Mouse (Mus musculus) embryonic facial prominence, embryonic 13.5 days (tissue): ENCODE data around the gene Spsb3. TPM values are rescaled to one million over a fixed set of nuclear protein-coding genes. Genes with fewer than 3 reads are reported as not detected.

Experiments used
- ATAC-seq: fragments of 200-750 bp; cut with Nextera tagmentation; 2 replicates; pipeline ENCODE4 v1.8.0; 2017; ENCODE audit warnings: low read depth; ENCODE audit not compliant: insufficient number of reproducible peaks, insufficient read depth, low FRiP score, low TSS enrichment
- H3K27ac ChIP-seq: fragments of 300-500 bp; sonication (generic); 2 replicates; pipeline ENCODE4 v1.5.1; 2015; ENCODE audit warnings: moderate library complexity, mild to moderate bottlenecking, inconsistent platforms
- H3K27me3 ChIP-seq: fragments of 300-500 bp; sonication (generic); 2 replicates; pipeline ENCODE4 v1.6.1; 2015; ENCODE audit warnings: mild to moderate bottlenecking, inconsistent platforms
- H3K36me3 ChIP-seq: fragments of 300-500 bp; sonication (generic); 2 replicates; pipeline ENCODE4 v1.6.1; 2015; ENCODE audit warnings: mild to moderate bottlenecking, inconsistent platforms
- H3K4me1 ChIP-seq: fragments of 300-500 bp; sonication (generic); 2 replicates; pipeline ENCODE4 v1.6.1; 2015; ENCODE audit warnings: inconsistent platforms
- H3K4me2 ChIP-seq: fragments of 300-500 bp; sonication (generic); 2 replicates; pipeline ENCODE4 v1.6.1; 2015; ENCODE audit warnings: moderate library complexity, mild to moderate bottlenecking, inconsistent platforms
- H3K4me3 ChIP-seq: fragments of 300-500 bp; sonication (generic); 2 replicates; pipeline ENCODE4 v1.5.1; 2015; ENCODE audit warnings: mild to moderate bottlenecking, inconsistent platforms
- H3K9ac ChIP-seq: fragments of 300-500 bp; sonication (generic); 2 replicates; pipeline ENCODE4 v1.6.1; 2015; ENCODE audit warnings: mild to moderate bottlenecking, inconsistent platforms
- H3K9me3 ChIP-seq: fragments of 300-500 bp; sonication (generic); 2 replicates; pipeline ENCODE4 v1.6.1; 2016; ENCODE audit warnings: inconsistent platforms
- WGBS: fragments of 180-500 bp; shearing (Covaris S2); methylation state at CpG from one replicate; pipeline ENCODE4 v1.1.7; 2015; ENCODE audit warnings: mixed read lengths; 5-methylcytosine and 5-hydroxymethylcytosine counted together
- polyA plus RNA-seq: library from polyadenylated mRNA; unstranded; fragments of >200 nt; fragmentation: Nextera tagmentation; extraction: Ambion mirVana; gene quantifications from 2 replicates; pipeline ENCODE4 v1.2.1, GENCODE M21; 2015

The Spsb3 gene
- polyA plus RNA-seq, 1 experiment from 2014 or later = 43.2 TPM

DNA sequence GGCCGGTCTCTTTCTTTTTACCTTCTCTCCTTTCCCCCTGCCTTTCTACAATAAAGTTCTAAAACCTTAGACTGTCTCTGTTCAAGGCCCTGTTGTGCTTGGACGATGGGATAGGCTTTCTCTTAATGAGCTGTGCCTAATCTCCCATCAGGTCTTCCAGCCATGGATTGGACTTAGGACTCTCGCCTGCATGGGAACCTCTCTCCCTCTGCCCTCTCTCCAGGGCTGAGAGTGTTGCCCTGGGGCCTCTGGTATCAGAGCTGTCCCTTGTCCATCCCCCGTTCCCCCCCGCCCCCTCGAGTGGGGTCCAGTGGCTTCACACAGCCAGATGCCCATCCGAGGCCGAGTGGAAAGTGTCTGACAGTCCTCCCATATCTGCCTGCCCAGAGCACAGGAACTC lies 11.5 kb upstream of the Spsb3 start:
- 76% methylated on average over 8 of the region's 8 CpGs for WGBS
- H3K27me3 ChIP-seq = no peaks in the 10 kb centered on the region
- H3K36me3 ChIP-seq = no peaks in the 10 kb centered on the region
- H3K9ac ChIP-seq = no peak overlapping the region
- no peak overlapping the region for H3K27ac ChIP-seq
- no peaks in the 10 kb centered on the region for H3K9me3 ChIP-seq
- no peak overlapping the region for H3K4me2 ChIP-seq
- H3K4me3 ChIP-seq = no peak overlapping the region
- ATAC-seq = no peak
- H3K4me1 ChIP-seq = no peaks in the 10 kb centered on the region

DNA sequence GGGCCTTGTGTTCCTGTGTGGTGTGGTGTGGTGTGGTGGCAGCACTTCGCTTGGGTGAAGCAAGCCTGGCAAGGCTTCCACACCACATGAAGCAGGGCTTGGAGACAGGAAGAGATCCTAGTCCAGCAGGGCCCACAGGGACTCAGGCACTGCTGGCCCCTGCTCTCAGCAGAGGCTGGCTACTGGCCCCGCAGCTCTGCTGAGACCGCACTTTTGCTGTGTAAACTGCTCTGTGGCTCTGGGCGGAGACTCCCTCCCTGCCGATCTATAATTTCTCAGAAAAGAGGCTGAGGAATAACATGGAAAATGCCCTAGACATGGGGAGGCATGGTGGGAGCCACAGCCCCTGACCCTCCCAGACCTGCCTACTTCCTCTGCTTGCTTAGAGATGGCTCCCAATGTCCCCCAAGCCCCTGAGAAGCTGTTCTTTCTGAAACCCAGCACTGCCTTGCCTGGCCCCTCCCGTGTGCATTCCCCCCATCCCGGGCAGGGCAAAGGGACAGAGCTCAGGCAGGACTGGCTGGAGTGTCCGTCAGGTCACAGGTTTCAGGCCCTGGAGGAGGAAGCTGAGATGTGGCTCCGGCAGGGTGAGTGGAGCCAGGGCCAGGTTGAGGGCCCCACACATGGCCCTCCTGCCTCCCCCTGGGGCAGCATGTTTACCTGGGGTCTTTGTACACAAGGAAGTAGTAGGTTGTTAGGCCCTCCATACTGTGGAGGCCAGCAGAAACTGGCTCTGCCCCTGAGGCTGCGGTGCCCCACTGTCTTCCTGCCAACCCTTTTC lies 8.9 kb upstream of the Spsb3 start:
- 49% methylated on average over 10 of the region's 10 CpGs for WGBS
- peaks cover under 1% of the 10 kb centered on the region for H3K36me3 ChIP-seq
- H3K9me3 ChIP-seq = no peaks in the 10 kb centered on the region
- H3K4me3 ChIP-seq = no peak overlapping the region
- ATAC-seq = peak; percentile 2; the same call in 1 of the 2 replicates
- H3K27me3 ChIP-seq = no peaks in the 10 kb centered on the region
- H3K4me2 ChIP-seq = no peak overlapping the region; the same call in 1 of the 2 replicates
- H3K4me1 ChIP-seq = no peaks in the 10 kb centered on the region
- H3K27ac ChIP-seq = no peak overlapping the region
- peak overlapping the region; percentile 53 for H3K9ac ChIP-seq

- H3K36me3 ChIP-seq = peaks cover 6% of the 10 kb centered on the region
- no peaks in the 10 kb centered on the region for H3K4me1 ChIP-seq
- 29% methylated on average over 5 of the region's 5 CpGs for WGBS
- H3K9me3 ChIP-seq = no peaks in the 10 kb centered on the region
- H3K9ac ChIP-seq = peak overlapping the region; percentile 53
- no peak overlapping the region for H3K27ac ChIP-seq
- ATAC-seq = no peak; the same call in 1 of the 2 replicates
- no peak overlapping the region for H3K4me3 ChIP-seq
- no peaks in the 10 kb centered on the region for H3K27me3 ChIP-seq
- H3K4me2 ChIP-seq = no peak overlapping the region; the same call in 1 of the 2 replicates
Observed at GRCm38 (mm10) chr17:24878117-24878397, 8.4 kb upstream of the Spsb3 start.

DNA sequence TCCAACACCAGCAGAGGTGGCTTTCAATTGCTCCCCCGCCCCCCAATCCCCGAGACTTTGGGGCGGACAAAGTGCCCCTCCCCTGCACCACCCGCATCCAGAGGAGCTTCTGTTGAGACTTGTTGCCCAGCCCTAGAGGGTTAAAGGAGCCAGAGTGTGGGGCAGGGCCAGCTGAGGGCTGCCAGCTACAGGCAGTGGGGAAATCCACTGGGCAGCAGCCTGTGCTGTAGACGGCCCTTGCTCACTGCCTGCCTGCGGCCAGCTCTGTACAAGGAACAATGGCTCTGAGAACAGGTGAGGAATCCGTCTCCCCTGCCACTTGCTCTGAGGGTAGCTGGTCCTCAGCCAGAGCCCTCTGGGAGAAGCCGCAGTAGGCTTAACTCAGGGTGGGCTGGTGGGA lies 7.9 kb upstream of the Spsb3 start:
- H3K4me2 ChIP-seq = no peak overlapping the region
- no peaks in the 10 kb centered on the region for H3K4me1 ChIP-seq
- H3K27me3 ChIP-seq = no peaks in the 10 kb centered on the region
- no peaks in the 10 kb centered on the region for H3K9me3 ChIP-seq
- no peak overlapping the region for H3K4me3 ChIP-seq
- 70% methylated on average over 8 of the region's 8 CpGs for WGBS
- ATAC-seq = no peak
- peaks cover 11% of the 10 kb centered on the region for H3K36me3 ChIP-seq
- H3K27ac ChIP-seq = no peak overlapping the region
- no peak overlapping the region for H3K9ac ChIP-seq

- Histone ChIP-seq H3K4me2 (no peak overlapping the region), H3K4me1 (peaks cover 8% of the 10 kb centered on the region), H3K9ac (peak overlapping the region; percentile 17; the same call in 1 of the 2 replicates), H3K9me3 (no peaks in the 10 kb centered on the region), H3K36me3 (peaks cover 27% of the 10 kb centered on the region), H3K27me3 (no peaks in the 10 kb centered on the region), H3K27ac (no peak overlapping the region), H3K4me3 (no peak overlapping the region)
- 40% methylated on average over 7 of the region's 7 CpGs for WGBS
- ATAC-seq = no peak
Observed at GRCm38 (mm10) chr17:24881738-24882440, 4.6 kb upstream of the Spsb3 start.

- no peak overlapping the region for H3K27ac ChIP-seq
- H3K9ac ChIP-seq = no peak overlapping the region
- H3K4me3 ChIP-seq = 0 out of 2 replicates have a peak overlapping the region, but pooled peaks have one; percentile 4
- no peaks in the 10 kb centered on the region for H3K27me3 ChIP-seq
- WGBS = 87% methylated on average over 6 of the region's 6 CpGs
- peaks cover 23% of the 10 kb centered on the region for H3K4me1 ChIP-seq
- H3K4me2 ChIP-seq = no peak overlapping the region
- H3K9me3 ChIP-seq = no peaks in the 10 kb centered on the region
- no peak for ATAC-seq
- H3K36me3 ChIP-seq = peaks cover 36% of the 10 kb centered on the region
Observed at GRCm38 (mm10) chr17:24884391-24884790, 2.1 kb upstream of the Spsb3 start.

DNA sequence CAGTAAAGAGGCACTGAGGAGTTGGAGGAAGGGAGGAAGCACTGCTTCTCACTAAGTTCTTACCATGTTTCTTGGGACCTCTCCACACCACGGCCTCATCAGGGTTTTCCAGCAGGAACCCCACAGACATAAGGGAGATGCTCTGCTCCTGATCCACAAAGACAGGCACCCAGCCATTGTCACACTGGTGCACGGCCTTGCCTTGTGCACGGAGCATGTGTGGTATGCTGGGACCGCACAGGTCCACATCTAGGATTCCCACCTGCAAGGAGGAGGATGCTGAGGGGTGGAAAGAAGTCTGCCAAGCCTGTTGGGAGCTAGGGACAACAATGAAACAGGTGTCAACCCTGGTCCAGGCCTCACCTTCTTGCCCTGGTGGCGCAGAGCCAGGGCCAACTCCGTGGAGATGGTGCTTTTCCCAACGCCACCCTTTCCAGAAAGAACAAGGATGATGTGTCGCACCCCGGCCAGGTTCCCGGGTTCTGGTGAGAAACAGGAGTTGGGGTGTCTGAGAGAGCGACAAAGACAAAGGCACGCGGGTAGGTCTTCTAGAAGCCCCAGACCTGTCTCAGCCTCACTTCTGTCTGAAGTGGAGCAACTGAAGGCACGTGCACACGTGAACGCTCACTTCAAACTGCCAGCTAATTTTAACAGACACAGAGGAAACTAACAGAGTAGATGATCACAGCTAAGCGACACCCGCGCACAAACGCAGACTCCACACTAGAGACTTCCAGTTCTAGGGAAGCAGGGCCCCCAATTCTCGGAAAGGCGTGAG lies 898 bp upstream of the Spsb3 start:
- H3K36me3 ChIP-seq = peaks cover 48% of the 10 kb centered on the region
- H3K27ac ChIP-seq = no peak overlapping the region
- H3K9me3 ChIP-seq = no peaks in the 10 kb centered on the region
- H3K27me3 ChIP-seq = no peaks in the 10 kb centered on the region
- H3K4me3 ChIP-seq = peak overlapping the region; percentile 82
- ATAC-seq = no peak
- H3K9ac ChIP-seq = peak overlapping the region; percentile 80
- peaks cover 23% of the 10 kb centered on the region for H3K4me1 ChIP-seq
- peak overlapping the region; percentile 97 for H3K4me2 ChIP-seq
- 23% methylated on average over 22 of the region's 22 CpGs for WGBS

DNA sequence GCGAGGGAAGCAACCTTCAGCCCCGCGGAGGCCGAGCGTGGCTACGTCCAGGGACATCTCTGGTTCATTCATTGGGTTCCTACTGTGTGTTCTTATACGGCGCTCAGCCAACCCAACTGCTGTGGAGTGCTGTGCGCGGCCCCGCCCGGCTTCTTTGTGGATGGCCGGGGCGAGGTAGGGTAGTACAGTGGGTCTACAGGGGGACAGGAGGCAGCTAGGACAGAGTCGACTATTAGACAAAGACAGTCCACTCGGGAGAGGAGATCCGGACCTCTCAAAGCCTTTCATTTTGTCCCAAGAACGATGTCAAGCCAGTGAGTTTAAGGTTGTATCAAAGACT lies 459 bp downstream of the Spsb3 start:
- 1% methylated on average over 18 of the region's 18 CpGs for WGBS

GRCm38 (mm10) chr17:24887291-24888080 lies 1.0 kb downstream of the Spsb3 start:
- peak overlapping the region; percentile 82 for H3K4me3 ChIP-seq
- peak overlapping the region; percentile 85 for H3K9ac ChIP-seq
- H3K27me3 ChIP-seq = no peaks in the 10 kb centered on the region
- 66% methylated on average over 18 of the region's 18 CpGs for WGBS
- no peaks in the 10 kb centered on the region for H3K9me3 ChIP-seq
- H3K27ac ChIP-seq = no peak overlapping the region
- peaks cover 67% of the 10 kb centered on the region for H3K36me3 ChIP-seq
- H3K4me1 ChIP-seq = peaks cover 23% of the 10 kb centered on the region
- H3K4me2 ChIP-seq = peak overlapping the region; percentile 89
- ATAC-seq = no peak

More for the DNA sequence above, 459 bp downstream of the Spsb3 start:
- no peaks in the 10 kb centered on the region for H3K27me3 ChIP-seq
- peak overlapping the region; percentile 89 for H3K4me2 ChIP-seq
- H3K9me3 ChIP-seq = no peaks in the 10 kb centered on the region
- H3K4me1 ChIP-seq = peaks cover 23% of the 10 kb centered on the region
- peak overlapping the region; percentile 60; the same call in 1 of the 2 replicates for H3K27ac ChIP-seq
- H3K36me3 ChIP-seq = peaks cover 61% of the 10 kb centered on the region
- H3K9ac ChIP-seq = peak overlapping the region; percentile 85
- no peak for ATAC-seq
- peak overlapping the region; percentile 82 for H3K4me3 ChIP-seq

DNA sequence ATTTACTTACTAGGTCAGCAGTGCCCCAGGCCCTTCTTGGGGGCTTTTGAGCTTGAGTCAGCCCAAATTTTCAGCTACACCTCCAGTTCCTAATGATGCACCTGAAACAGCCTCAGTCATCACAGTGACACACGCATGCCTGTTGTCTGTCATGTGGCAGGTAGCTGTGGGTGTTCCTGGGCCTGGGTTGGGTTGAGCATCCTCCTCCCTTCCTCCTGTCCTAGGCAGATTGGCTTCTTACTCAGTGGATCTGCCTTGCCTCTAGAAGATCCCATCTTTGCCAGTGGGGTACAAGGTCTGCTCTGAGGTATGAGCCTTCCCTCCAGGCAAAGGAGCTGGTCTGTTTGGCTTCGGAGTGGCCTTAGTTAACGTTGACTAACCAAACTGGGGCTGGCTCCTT lies 2.4 kb downstream of the Spsb3 start:
- H3K27ac ChIP-seq = no peak overlapping the region
- H3K9ac ChIP-seq = peak overlapping the region; percentile 36
- peaks cover 30% of the 10 kb centered on the region for H3K4me1 ChIP-seq
- H3K4me3 ChIP-seq = no peak overlapping the region
- peak overlapping the region; percentile 5; the same call in 1 of the 2 replicates for H3K4me2 ChIP-seq
- 85% methylated on average over 3 of the region's 3 CpGs for WGBS
- H3K36me3 ChIP-seq = peaks cover 66% of the 10 kb centered on the region
- no peak for ATAC-seq
- H3K27me3 ChIP-seq = no peaks in the 10 kb centered on the region
- no peaks in the 10 kb centered on the region for H3K9me3 ChIP-seq
